Mouse (Mus musculus): ENCODE results near the gene Zic4. TPM values are rescaled to one million over a fixed set of nuclear protein-coding genes. Genes with fewer than 3 reads are reported as not detected.

Gene Zic4
- total RNA-seq, 1 experiment: not detected

- Histone ChIP-seq H3K27ac (ENCODE audit: insufficient read depth, low read depth, low read length, poor library complexity, severe bottlenecking) (no peak overlapping the region), H3K9ac (ENCODE audit: insufficient read depth, low read depth, low read length, poor library complexity, severe bottlenecking) (no peak overlapping the region), H3K36me3 (ENCODE audit: control insufficient read depth, insufficient read depth, low read length, poor library complexity, severe bottlenecking) (no peaks in the 10 kb centered on the region), H3K4me1 (ENCODE audit: control insufficient read depth in 2 of 2, insufficient read depth in 2 of 2, low read length in 2 of 2, poor library complexity in 1 of 2) (peaks cover 0 to 2% of the 10 kb centered on the region in 2 experiments; a peak in 1 of 4 replicates), H3K9me3 (ENCODE audit: control insufficient read depth, insufficient read depth, low read depth, low read length) (no peaks in the 10 kb centered on the region), H3K4me3 (ENCODE audit: insufficient read depth in 1 of 2, low read depth in 1 of 2, low read length in 2 of 2, poor library complexity in 1 of 2, severe bottlenecking in 1 of 2) (no peak overlapping the region)
- TF ChIP-seq HCFC1 (IDR thresholded peaks at IDR 0.05; ENCODE audit: borderline replicate concordance, insufficient read depth, low read length) (no peak), CHD2 (IDR thresholded peaks at IDR 0.05; ENCODE audit: low read depth, low read length) (no peak), ZNF384 (IDR thresholded peaks at IDR 0.05; ENCODE audit: low read depth, low read length) (no peak), MAFK (IDR thresholded peaks at IDR 0.05; ENCODE audit: insufficient read depth, low read depth, low read length) (no peak), ZC3H11A (IDR thresholded peaks at IDR 0.05; ENCODE audit: borderline replicate concordance, low read depth, low read length) (no peak)
- DNase-seq (ENCODE audit: low read depth, low spot score): no peak
- in situ Hi-C loops (cut with MboI; ENCODE audit: low sequenced_read_pairs in 2 of 2, unreplicated experiment in 2 of 2): loop anchor here (25.0 kb wide), 1 partner anchor 1645 kb away; the partner anchor contains the start of gene Ankrd34c (in 2 of the 2)
Observed at GRCm38 (mm10) chr9:91382471-91383255, 20.4 kb downstream of the Zic4 start.

GRCm38 (mm10) chr9:91383441-91384135, 21.4 kb downstream of the Zic4 start:
- Histone ChIP-seq H3K4me1 (ENCODE audit: control insufficient read depth in 2 of 2, insufficient read depth in 2 of 2, low read length in 2 of 2, poor library complexity in 1 of 2) (peaks cover 0 to 2% of the 10 kb centered on the region in 2 experiments; a peak in 1 of 4 replicates), H3K9ac (ENCODE audit: insufficient read depth, low read depth, low read length, poor library complexity, severe bottlenecking) (no peak overlapping the region), H3K4me3 (ENCODE audit: insufficient read depth in 1 of 2, low read depth in 1 of 2, low read length in 2 of 2, poor library complexity in 1 of 2, severe bottlenecking in 1 of 2) (peak overlapping the region; percentile 35 to 48; a peak in 2 of 4 replicates), H3K36me3 (ENCODE audit: control insufficient read depth, insufficient read depth, low read length, poor library complexity, severe bottlenecking) (no peaks in the 10 kb centered on the region), H3K9me3 (ENCODE audit: control insufficient read depth, insufficient read depth, low read depth, low read length) (no peaks in the 10 kb centered on the region), H3K27ac (ENCODE audit: insufficient read depth, low read depth, low read length, poor library complexity, severe bottlenecking) (no peak overlapping the region)
- in situ Hi-C loops (cut with MboI; ENCODE audit: low sequenced_read_pairs in 2 of 2, unreplicated experiment in 2 of 2): loop anchor here (25.0 kb wide), 1 partner anchor 1646 kb away; the partner anchor contains the start of gene Ankrd34c (in 2 of the 2)
- DNase-seq (ENCODE audit: low read depth, low spot score): no peak
- TF ChIP-seq CHD2 (IDR thresholded peaks at IDR 0.05; ENCODE audit: low read depth, low read length) (no peak), MAFK (IDR thresholded peaks at IDR 0.05; ENCODE audit: insufficient read depth, low read depth, low read length) (no peak)

DNA sequence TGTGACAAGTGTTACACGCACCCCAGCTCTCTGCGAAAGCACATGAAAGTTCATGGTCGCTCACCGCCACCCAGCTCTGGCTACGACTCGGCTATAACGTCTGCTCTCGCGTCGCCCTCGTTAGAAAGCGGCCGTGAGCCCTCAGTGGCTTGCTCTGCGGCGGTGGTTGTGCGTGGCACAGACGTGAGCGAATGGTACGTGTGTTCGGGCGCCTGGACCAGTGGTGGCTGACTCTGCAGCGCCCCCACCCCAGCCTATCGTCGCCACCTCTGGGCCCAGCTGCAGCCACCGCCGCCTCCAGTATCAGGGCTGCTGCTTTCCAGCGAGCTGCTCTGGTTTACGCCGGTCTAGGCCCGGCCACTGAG, 21.9 kb downstream of the Zic4 start:
- DNase-seq (ENCODE audit: low read depth, low spot score): no peak
- no peaks in the 10 kb centered on the region for H3K4me1 ChIP-seq (ENCODE audit: control insufficient read depth in 2 of 2, insufficient read depth in 2 of 2, low read length in 2 of 2, poor library complexity in 1 of 2)
- no peak overlapping the region for H3K27ac ChIP-seq (ENCODE audit: insufficient read depth, low read depth, low read length, poor library complexity, severe bottlenecking)
- in situ Hi-C loops (cut with MboI; ENCODE audit: low sequenced_read_pairs in 2 of 2, unreplicated experiment in 2 of 2): loop anchor here (25.0 kb wide), 1 partner anchor 1647 kb away; the partner anchor contains the start of gene Ankrd34c (in 2 of the 2)
- no peak for TF ChIP-seq CHD2 (IDR thresholded peaks at IDR 0.05; ENCODE audit: low read depth, low read length)
- H3K9ac ChIP-seq (ENCODE audit: insufficient read depth, low read depth, low read length, poor library complexity, severe bottlenecking): no peak overlapping the region
- H3K9me3 ChIP-seq (ENCODE audit: control insufficient read depth, insufficient read depth, low read depth, low read length): no peaks in the 10 kb centered on the region
- no peaks in the 10 kb centered on the region for H3K36me3 ChIP-seq (ENCODE audit: control insufficient read depth, insufficient read depth, low read length, poor library complexity, severe bottlenecking)
- peak overlapping the region; percentile 35 to 48; a peak in 2 of 4 replicates for H3K4me3 ChIP-seq (ENCODE audit: insufficient read depth in 1 of 2, low read depth in 1 of 2, low read length in 2 of 2, poor library complexity in 1 of 2, severe bottlenecking in 1 of 2)

DNA sequence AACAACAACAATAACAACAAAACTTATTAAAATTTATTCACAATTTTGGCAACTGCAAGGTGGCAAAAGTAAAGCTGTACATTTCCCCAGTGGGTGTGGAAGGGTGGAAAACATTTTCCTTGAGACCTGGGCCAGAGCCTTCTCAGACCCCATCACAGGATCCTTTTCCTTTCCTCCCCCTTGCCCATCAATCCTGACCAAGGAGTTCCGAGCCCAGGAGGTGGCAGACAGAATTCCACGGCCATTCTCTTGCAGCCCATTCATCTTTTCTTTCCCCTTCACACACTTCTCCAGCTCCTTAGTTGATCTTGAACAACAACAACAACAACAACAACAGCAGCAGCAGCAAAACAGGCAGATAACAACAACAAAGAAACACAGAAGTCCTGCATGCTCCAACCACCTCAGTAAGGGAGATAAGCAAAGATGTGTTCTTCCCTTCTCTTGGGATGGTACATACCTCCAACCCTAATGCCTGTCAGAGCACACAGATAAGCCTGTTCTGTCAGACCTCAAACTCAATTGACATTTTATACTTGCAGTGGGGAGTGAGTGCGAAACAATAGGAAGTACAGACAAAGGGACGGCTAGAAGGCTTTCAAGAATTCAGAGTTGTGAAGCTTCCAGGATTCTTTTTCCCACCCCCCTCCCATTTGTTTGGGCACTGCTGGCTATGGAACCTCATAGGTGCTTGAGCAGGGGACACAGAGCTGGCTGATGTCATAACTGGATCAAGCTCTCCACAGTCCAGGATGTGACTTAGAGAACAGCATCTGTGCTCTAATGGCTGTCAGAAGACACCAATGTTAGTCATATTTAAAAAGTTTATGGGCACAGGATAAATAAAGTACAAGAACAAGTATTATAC, 22.7 kb downstream of the Zic4 start:
- no peak overlapping the region for H3K4me3 ChIP-seq (ENCODE audit: insufficient read depth in 1 of 2, low read depth in 1 of 2, low read length in 2 of 2, poor library complexity in 1 of 2, severe bottlenecking in 1 of 2)
- no peaks in the 10 kb centered on the region for H3K4me1 ChIP-seq (ENCODE audit: control insufficient read depth in 2 of 2, insufficient read depth in 2 of 2, low read length in 2 of 2, poor library complexity in 1 of 2)
- in situ Hi-C loops (cut with MboI; ENCODE audit: low sequenced_read_pairs in 2 of 2, unreplicated experiment in 2 of 2): loop anchor here (25.0 kb wide), 1 partner anchor 1648 kb away; the partner anchor contains the start of gene Ankrd34c (in 2 of the 2)
- DNase-seq (ENCODE audit: low read depth, low spot score): no peak
- H3K27ac ChIP-seq (ENCODE audit: insufficient read depth, low read depth, low read length, poor library complexity, severe bottlenecking): no peak overlapping the region
- H3K36me3 ChIP-seq (ENCODE audit: control insufficient read depth, insufficient read depth, low read length, poor library complexity, severe bottlenecking): no peaks in the 10 kb centered on the region
- no peaks in the 10 kb centered on the region for H3K9me3 ChIP-seq (ENCODE audit: control insufficient read depth, insufficient read depth, low read depth, low read length)
- TF ChIP-seq CHD2 (IDR thresholded peaks at IDR 0.05; ENCODE audit: low read depth, low read length) (no peak), MAFK (IDR thresholded peaks at IDR 0.05; ENCODE audit: insufficient read depth, low read depth, low read length) (no peak), HCFC1 (IDR thresholded peaks at IDR 0.05; ENCODE audit: borderline replicate concordance, insufficient read depth, low read length) (no peak), ZC3H11A (IDR thresholded peaks at IDR 0.05; ENCODE audit: borderline replicate concordance, low read depth, low read length) (no peak), ZNF384 (IDR thresholded peaks at IDR 0.05; ENCODE audit: low read depth, low read length) (no peak)
- H3K9ac ChIP-seq (ENCODE audit: insufficient read depth, low read depth, low read length, poor library complexity, severe bottlenecking): no peak overlapping the region
